Mouse (Mus musculus) testis, postnatal 14 days (tissue): ENCODE measurements around the gene Tmem107.
A peak's percentile ranks its signal among the peaks of the same experiment; 100 is the strongest.
"Not testable (repeated sequence)": the region's sequence is repeated elsewhere in the genome, so short reads cannot be mapped to it uniquely, and the experiment has no call there.

Source experiments
- DNase-seq: peaks from one replicate; pipeline ENCODE4 v3.0.0; 2021; ENCODE audit warnings: low spot score

Gene Tmem107

GRCm38 (mm10) chr11:69093856-69094255 lies 23.2 kb downstream of the Tmem107 start:
- not testable (repeated sequence) for DNase-seq

GRCm38 (mm10) chr11:69094697-69095429 lies 24.3 kb downstream of the Tmem107 start, which contains the start of gene Per1:
Gene Per1, plus strand, starts transcription at chr11:69095217.
- DNase-seq: peak; percentile 99

- DNase-seq: no peak
Measured at GRCm38 (mm10) chr11:69095511-69096231, 25.1 kb downstream of the Tmem107 start.

- no peak for DNase-seq
Measured at GRCm38 (mm10) chr11:69096360-69096986, 25.9 kb downstream of the Tmem107 start.

GRCm38 (mm10) chr11:69096987-69097900 lies 26.6 kb downstream of the Tmem107 start:
- DNase-seq: peak; percentile 95

- DNase-seq: no peak
Measured at GRCm38 (mm10) chr11:69098039-69098761, 27.6 kb downstream of the Tmem107 start.

GRCm38 (mm10) chr11:69098762-69099091 lies 28.1 kb downstream of the Tmem107 start:
- peak; percentile 94 for DNase-seq

GRCm38 (mm10) chr11:69099177-69099914 lies 28.7 kb downstream of the Tmem107 start:
- DNase-seq: peak; percentile 86

- DNase-seq: peak; percentile 85
Measured at GRCm38 (mm10) chr11:69099915-69100345, 29.3 kb downstream of the Tmem107 start.

GRCm38 (mm10) chr11:69100639-69101360 lies 30.2 kb downstream of the Tmem107 start:
- no peak for DNase-seq

- no peak for DNase-seq
Measured at GRCm38 (mm10) chr11:69101604-69102402, 31.2 kb downstream of the Tmem107 start.

- DNase-seq: no peak
Measured at GRCm38 (mm10) chr11:69102403-69102725, 31.8 kb downstream of the Tmem107 start.

GRCm38 (mm10) chr11:69103121-69103520 lies 32.5 kb downstream of the Tmem107 start:
- DNase-seq: no peak

GRCm38 (mm10) chr11:69103531-69104435 lies 33.2 kb downstream of the Tmem107 start:
- DNase-seq: no peak

GRCm38 (mm10) chr11:69104487-69104886 lies 33.9 kb downstream of the Tmem107 start:
- no peak for DNase-seq

GRCm38 (mm10) chr11:69105227-69105626 lies 34.6 kb downstream of the Tmem107 start:
- no peak for DNase-seq

- DNase-seq: no peak
Measured at GRCm38 (mm10) chr11:69105796-69106195, 35.2 kb downstream of the Tmem107 start.

GRCm38 (mm10) chr11:69106299-69106698 lies 35.7 kb downstream of the Tmem107 start:
- DNase-seq: no peak
